Mouse (Mus musculus): ENCODE results near the gene Il18bp.

The Il18bp gene

GRCm38 (mm10) chr7:102000921-102001630 is 17.4 kb downstream of the Il18bp start:
- no peak for DNase-seq (ENCODE audit: low spot score)

- no peak for DNase-seq (ENCODE audit: low spot score)
Observed at GRCm38 (mm10) chr7:102000296-102000695, 18.2 kb downstream of the Il18bp start.

GRCm38 (mm10) chr7:101999461-102000151 is 18.9 kb downstream of the Il18bp start:
- no peak for DNase-seq (ENCODE audit: low spot score)

- DNase-seq (ENCODE audit: low spot score) = peak; percentile 63
Observed at GRCm38 (mm10) chr7:101998194-101998927, 20.1 kb downstream of the Il18bp start.

- no peak for DNase-seq (ENCODE audit: low spot score)
Observed at GRCm38 (mm10) chr7:101994241-101994640, 24.2 kb downstream of the Il18bp start.

GRCm38 (mm10) chr7:101985081-101985480 is 33.4 kb downstream of the Il18bp start:
- no peak for DNase-seq (ENCODE audit: low spot score)

- no peak for DNase-seq (ENCODE audit: low spot score)
Observed at GRCm38 (mm10) chr7:101982735-101983134, 35.8 kb downstream of the Il18bp start.

- no peak for DNase-seq (ENCODE audit: low spot score)
Observed at GRCm38 (mm10) chr7:101974505-101974904, 44.0 kb downstream of the Il18bp start.

- no peak for DNase-seq (ENCODE audit: low spot score)
Observed at GRCm38 (mm10) chr7:101973730-101974129, 44.8 kb downstream of the Il18bp start.

GRCm38 (mm10) chr7:101971721-101972120 is 46.8 kb downstream of the Il18bp start:
- DNase-seq (ENCODE audit: low spot score) = no peak

GRCm38 (mm10) chr7:101970821-101971461 is 47.5 kb downstream of the Il18bp start:
- DNase-seq (ENCODE audit: low spot score) = peak; percentile 43

GRCm38 (mm10) chr7:101970429-101970775 is 48.1 kb downstream of the Il18bp start:
- peak; percentile 75 for DNase-seq (ENCODE audit: low spot score)

GRCm38 (mm10) chr7:101969694-101970428 is 48.6 kb downstream of the Il18bp start:
- peak; percentile 60 for DNase-seq (ENCODE audit: low spot score)

GRCm38 (mm10) chr7:101968751-101969150 is 49.7 kb downstream of the Il18bp start:
- no peak for DNase-seq (ENCODE audit: low spot score)

GRCm38 (mm10) chr7:101967256-101967655 is 51.2 kb downstream of the Il18bp start:
- no peak for DNase-seq (ENCODE audit: low spot score)

GRCm38 (mm10) chr7:101965606-101966005 is 52.9 kb downstream of the Il18bp start:
- DNase-seq (ENCODE audit: low spot score) = peak; percentile 53

Measured in c-Kit-positive CD71-positive TER-119-positive erythroid progenitor cells, embryonic 14.5 days (primary cell).